Mouse (Mus musculus) urinary bladder, postnatal 10 days (tissue): Measurements from ENCODE around the gene Fars2.

Source experiments
- DNase-seq: peaks from one replicate; pipeline ENCODE4 v3.0.0; 2022; ENCODE audit warnings: low spot score

The Fars2 gene

DNA sequence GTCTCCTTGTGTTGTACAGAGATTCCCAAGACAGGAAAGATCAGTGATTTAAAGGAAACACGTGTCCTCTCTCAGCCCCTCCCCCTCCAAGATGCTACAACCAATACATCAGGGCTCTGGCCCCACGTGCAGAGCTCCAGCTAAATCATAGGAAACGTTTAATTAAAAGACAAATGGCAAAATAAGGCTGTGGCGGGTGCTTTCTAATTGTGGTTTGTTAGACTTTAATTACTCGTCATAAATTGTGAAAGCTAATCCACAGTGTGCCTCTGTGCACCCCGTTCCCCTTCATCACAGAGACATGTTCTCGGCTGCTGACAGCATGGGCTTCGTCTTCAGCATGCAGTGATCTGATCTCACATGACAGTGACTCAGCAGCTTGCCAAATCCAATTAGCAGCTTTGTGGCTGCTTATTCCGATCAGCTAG lies 400.9 kb downstream of the Fars2 start:
- DNase-seq, result no peak

DNA sequence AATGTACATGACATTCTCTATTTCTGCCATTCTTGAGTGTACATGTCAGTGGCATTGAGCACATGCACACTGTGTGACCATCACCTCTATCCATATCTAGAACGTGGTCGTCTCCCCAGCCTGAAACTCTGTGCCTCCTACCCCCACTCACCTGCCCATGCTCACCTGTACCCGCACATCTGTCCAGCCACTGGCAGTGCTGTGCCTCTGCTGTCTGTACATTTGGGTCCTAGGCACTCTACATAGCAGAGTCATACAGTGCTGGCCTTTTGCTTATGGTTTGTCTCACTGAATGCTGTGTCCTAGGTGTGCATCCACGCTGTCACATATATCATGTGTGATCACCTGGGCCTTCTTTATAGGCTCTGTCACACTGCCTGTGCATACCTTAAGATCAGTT lies 410.5 kb downstream of the Fars2 start:
- no peak for DNase-seq

DNA sequence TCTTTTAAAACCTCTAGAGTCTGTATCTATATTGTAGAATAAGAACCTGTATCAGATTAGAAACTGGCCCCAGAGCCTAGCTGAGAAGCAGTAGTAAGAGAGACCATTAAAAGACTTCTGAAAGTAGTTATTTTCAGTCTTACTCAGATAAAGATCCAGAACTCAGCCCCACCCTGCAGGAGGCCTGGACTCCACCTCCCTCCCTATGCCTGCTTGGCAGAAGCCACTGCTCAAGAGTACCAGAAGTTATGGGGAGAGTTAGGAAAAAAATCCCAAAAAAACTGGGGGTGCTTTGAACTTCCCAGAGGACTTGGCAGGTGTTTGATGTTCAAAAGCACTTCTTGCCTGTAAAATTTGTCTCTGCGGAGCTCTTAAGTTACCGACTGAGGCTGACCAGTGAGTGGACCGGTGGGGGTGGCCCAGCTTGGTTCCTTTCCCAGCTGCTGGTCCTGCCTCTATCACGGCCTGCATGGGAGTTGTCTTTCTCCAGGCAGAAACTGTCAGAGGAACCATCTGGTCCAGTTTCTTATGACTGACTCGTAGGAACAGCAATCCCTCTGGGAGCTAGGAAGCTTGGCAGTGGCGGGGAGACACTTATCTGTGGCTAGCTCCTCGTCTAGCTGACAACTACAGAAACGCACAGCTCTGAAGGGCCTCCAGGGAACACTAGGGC lies 411.1 kb downstream of the Fars2 start:
- DNase-seq, result no peak

DNA sequence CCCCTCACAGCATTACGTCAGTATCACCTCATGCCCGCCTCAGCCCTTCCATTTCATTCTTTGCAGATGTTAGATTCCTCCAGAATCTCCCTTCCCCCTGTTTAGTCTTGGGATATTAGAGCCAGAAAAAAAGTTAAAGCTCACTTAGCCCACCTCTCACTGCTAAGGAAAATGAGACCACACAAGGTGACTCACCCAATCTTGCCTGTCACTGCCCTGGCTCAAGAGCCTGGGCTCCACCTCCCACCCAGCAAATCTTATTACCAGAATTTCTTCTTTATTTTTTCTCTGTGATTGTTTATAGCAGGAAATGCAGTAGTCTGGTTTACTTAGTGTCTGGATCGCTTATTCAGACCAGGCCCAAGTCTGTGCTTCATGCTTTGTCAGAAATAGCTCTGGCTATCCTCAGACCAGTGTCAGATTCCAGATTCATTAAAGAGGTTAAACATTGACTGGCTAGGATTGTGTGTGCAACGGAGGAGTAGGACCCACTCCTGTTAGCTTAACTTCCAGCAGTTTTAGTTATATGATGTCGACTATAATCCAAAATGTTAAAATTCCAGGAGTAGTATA lies 412.3 kb downstream of the Fars2 start:
- no peak for DNase-seq

DNA sequence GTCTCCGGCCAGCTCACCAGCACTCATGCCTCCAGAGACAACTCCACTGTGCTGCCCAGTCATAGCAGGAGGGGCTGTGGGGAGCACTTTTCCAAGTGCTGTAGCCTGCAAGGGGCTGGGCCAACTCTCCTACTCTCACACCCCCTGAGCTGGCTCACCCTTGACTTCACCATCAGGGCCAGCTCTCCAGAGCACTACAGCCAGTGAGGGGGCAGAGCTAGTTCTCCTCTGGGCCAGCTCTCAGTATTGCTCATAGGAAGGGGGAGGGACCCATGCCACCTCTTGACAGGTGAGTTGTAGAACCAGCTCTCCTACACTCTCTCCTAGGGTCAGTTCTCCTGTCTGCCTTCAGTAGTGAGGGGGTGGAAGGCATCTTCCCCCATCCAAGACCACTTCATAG lies 413.6 kb downstream of the Fars2 start:
- DNase-seq, result no peak

DNA sequence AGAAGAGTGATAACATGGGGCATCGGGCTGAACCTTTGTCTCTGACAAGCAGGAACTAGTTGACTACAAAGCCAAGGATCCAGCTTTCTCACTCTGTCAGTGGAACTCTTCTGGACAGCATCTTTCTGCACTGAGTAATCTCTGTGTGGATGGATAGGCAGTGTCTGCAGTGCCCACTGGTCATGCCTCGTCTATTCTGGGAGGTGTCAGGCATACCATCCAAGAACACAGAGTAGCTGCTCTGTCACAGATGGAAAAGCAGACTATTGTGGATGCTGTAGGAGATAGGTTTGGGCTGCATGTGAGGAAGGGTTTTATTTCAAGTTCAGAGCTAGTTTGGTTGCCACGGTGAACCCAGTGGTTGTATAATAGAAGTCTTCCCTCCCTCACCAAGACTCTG lies 414.7 kb downstream of the Fars2 start:
- DNase-seq, result no peak

DNA sequence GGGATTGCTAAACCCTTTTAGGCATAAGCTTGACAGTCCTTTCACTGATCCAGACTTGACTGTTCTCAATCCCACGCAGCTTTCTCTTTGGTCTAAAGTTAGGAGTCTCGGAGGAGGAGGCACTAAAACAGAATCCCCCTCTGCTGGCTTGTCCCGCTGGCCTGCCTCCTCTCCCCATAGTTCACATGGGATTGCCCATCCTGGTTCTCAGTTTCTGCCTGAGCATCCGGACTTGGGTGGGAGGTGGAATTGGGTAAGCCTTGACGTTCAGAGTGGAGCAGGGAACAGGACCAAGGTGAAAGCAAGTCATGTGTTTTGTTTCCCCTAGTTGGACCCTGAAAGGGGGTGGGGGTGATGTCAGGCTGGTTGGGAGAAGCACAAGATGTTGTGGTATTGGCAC lies 415.9 kb downstream of the Fars2 start:
- DNase-seq, result no peak

DNA sequence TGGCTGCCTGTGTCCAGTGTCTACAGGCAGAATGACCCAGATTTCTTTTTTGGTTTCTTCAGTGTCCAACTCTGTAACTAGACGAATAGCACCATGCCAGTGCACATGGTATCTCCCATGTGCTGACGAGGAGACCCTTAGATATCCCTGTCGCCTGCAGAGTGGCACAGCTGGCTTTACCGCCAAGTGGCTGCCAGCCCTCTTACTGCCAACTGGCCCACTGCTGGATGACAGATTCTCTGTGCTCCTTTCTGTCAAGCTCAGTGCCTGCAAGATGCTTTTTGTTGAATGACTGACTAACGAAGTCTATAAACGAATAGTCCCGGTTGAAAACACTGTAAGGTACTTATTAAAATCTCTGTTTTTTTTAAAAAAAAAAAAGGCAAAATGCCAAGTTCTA lies 416.3 kb downstream of the Fars2 start:
- DNase-seq, result no peak

DNA sequence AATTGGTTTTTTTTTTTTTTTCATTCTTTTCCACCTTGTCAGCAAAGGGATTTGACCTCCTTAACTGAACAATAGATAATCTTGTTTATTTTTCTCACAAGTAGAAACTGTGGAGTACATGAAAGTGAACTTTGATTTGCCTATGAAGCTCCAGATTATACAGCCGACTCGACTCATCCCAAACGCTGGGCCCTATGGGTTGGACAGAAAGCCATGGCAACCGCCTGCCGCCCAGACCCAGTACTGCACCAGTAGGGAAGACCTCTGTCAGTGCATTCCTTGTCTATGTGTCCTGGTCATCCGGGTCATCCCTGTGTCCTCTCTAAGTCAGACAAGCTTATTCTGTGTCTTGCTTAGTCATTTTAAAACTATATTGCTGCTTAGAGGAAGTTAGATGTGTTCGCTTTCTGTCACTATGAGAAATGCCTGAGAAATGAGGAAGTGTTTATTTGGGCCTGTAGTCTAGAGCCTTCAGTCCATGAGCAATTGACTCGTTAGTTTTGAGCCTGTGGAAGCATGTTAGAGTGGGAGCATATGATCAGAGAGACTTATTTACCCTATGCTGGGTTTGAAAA lies 416.8 kb downstream of the Fars2 start:
- no peak for DNase-seq

DNA sequence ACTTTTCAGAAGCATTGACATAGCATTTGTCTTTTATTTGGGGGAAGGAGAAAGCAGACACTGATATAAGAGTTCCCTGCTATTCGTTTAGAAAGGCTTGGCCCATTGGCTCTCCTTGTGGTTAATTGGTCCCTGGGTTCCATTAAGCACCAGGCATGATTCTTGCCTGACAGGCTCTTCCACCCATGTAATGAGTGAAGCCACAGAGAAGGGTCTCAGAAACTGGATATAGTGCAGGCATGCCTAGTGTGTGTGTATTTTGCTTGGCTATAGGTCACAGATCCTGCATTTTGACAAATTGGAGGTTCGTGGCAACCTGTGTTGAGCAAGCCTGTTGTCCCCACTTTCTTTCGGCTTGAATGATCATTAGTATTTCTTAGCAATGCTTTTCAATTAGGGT lies 420.4 kb downstream of the Fars2 start:
- no peak for DNase-seq

DNA sequence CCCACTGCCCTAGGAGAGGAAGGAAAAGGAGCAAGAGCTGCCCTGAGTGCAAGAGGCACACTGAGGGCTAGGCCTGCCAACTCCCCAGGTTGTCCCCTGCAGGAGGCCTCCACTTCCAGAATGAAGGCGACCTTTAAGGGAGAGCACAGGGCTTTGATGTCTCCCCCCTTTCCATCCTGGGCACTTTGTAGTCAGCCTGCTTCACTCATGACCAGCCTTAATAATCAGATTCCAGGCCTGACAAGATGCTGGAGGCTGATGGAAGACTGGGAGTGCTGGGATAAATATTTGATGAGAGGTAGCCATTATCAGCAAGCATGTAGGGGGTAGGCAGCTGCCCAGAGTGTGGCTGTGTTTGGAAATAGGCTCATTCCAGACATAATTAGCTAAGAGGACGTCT lies 421.2 kb downstream of the Fars2 start:
- DNase-seq, result no peak

DNA sequence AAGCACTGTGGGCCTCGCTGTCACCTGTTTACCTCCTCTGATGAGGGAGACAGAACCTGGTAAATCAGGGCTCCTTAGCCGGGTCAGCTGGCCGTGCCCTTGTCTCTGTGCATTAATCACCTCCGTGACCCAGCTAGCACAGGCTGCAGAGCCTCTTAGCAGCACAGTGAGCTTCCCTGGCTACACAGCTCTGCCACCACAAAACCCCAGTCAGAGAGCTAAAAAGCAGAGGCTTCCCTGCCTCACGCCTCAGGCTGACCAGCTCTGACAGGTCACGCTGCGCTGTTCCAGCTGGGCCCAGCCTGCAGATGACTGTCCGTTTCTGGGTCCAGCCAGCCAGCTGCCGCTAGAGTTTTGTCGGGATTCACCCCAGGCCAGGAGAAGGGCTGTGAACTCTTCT lies 423.0 kb downstream of the Fars2 start:
- DNase-seq, result no peak

DNA sequence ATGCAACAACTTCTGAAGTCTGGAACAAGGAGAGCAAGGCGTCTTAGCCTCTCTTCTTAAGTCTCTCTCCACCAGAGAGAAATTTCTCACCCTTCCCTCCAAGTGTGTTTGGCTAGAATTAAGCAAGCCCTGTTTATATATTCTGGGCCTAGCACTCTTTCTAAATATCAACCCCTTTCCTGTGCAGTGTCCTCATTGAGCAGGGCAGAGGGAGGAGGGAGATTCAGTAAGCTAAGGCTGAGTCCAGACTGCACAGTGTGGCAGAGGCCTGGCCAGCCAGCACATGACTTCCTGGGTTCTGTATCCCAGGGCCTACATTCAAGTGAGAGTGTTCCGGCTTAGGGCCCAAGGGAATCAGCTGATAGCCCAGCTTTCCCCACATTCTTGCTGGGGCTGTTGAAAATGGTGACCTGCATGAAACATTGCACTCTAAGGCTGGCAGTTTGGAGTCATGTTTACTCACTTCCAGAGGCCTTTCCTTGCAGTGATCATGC lies 424.1 kb downstream of the Fars2 start:
- DNase-seq, result no peak

DNA sequence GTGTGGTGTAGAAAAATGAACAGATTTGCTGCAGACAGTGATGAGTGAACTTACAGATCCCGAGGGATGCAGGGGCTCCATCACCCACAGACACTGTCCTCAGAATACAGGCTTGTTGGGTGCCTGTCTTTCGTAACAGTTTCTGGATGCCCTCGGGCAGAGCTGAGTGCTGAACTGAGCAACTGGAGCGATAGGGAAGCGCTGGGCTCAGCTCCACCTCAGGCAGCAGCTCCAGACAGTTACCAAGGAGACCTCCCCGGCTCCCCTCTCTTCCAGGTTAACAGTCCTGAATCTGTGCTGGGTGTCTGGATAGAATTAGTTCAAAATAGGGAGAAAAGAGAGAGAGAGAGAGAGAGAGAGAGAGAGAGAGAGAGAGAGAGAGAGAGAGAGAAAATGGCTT lies 433.5 kb downstream of the Fars2 start:
- no peak for DNase-seq

DNA sequence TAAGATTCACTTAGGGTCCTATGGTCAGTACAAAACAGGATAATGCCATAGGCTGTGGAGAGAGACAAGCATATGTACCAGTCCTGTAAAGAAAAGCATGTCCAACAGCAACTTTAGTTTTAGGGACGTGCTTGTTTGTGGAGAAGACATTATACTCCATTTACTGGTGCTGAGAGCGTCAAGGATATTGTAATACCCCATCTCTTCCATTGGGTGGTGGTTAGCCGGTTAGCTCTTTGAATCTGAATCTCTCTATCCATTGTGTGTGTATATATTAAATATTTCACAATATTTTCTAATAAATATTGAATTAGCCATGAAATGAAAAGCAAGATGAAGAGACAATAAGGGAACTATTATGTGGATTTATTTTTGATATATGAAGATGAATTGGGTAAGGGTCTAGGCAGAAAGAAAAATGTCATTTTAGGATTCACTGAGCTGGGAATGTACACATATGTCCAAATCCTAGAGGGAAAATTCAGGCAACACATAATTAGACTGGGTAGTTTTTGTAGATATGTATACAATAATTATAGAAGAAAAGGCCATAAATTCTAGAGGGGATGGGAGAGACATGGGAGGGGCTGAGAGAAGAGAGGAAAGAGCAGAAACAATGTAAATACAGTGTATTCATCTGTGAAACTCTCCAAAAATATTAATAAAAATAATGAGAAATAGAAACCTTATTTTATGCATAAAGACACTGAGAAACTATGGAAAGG lies 435.5 kb downstream of the Fars2 start:
- no peak for DNase-seq

DNA sequence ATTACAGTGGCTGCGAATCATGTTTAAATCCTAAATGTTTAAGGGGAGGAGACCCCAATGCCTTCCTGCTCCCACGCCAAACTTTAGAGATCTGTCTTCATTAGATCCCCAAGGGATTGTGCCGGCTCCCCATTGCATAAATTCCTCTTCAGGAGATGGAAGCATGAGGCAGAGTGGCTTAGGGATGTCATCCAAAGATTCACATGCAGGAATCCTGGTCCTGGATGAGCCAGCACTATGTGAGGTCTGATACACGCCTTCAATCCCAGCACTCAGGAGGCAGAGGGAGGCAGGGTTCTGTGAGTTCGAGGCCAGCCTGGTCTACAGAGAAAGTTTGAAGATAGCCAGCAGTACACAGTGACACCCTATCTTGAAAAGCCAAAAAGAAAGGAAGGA lies 436.0 kb downstream of the Fars2 start:
- DNase-seq, result no peak

DNA sequence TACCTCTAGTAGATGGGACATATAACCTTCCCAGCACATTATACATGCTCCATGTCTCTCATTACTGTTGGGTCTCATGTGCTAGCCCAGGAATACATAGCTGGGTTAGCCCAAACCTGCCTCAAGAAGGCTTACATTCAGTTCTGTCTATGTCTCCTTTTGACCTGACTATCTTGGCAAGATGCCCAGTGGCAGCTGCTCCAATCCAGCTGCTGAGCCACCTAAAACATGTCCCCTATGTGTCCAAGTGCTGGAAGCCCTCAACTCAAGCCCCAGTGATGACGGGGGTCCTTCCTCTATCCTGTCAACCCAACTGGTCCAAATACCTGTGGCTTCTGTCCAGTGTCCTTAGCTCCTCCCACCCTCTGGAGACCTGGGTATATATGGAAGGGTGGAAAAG lies 437.5 kb downstream of the Fars2 start:
- DNase-seq, result no peak

DNA sequence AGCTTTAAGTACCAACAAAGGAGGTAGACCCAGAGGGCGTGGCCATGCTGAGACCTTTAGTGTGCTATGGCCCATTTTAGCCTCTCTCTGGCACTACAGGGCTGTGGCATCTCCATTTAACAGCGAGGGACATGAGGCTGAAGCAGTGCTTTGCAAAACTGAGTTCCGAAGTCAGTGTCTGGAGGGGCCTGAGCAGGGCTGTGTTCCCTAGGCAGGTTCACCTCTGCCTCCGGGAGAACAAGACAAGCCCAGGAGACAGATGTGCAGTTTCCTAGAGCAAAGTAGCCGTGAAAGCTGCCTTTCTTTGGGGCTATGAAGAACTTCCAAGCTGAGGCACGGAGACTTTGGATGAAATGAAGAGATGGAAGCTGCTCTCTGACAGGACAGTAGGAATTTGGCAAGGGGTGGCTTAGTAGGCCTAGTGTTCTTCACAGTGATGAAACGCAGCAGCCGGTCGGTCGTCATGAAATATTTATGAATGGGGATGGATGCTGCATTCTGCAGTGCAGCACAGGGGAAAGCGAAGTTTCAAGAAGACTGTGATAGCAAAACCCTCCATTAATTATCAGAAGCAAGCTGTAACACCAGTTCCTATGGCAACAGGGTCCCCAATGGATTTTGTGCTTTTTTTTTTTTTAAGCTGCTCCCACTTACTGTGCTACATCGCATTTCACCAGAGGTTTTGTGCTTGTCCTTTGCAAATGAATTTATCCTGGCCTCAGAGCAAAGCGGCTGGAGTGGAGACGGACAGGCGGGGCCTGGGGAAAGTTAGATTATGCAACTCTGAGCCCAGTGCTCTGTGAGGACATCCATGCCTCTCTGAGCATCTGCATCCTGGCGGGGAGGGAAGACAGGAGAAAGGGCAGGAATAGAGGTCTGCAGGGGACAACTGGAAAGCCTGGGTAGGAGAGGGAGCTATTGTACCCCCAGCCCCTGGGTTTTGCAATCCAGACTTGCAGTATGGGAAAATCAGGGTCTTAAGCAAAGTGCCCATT lies 445.5 kb downstream of the Fars2 start:
- DNase-seq, result no peak

DNA sequence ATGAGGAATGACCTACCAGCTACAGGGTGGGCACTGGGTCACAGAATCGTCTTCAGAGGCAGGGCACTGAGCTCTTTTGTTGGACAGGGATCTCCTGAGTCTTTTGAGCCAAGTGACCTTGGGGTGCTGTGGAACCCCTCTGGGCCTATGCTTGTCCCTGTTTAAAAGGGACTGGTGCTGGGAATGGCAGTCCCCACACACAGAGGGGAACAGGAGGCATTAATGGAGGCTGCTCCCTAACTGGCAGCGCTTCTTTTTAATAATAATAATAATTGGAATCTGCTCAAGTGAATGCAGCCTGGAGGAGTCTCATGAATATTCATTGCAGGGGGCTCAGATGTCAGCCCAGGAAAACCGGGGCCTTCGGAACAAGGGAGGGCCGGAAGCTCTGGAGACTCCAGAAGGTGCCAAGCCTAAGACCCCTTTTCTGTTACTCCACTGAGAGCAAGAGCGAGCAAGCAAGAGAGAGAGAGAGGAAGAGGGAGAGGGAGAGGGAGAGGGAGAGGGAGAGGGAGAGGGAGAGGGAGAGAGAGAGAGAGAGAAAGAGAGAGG lies 447.6 kb downstream of the Fars2 start:
- DNase-seq, result no peak

DNA sequence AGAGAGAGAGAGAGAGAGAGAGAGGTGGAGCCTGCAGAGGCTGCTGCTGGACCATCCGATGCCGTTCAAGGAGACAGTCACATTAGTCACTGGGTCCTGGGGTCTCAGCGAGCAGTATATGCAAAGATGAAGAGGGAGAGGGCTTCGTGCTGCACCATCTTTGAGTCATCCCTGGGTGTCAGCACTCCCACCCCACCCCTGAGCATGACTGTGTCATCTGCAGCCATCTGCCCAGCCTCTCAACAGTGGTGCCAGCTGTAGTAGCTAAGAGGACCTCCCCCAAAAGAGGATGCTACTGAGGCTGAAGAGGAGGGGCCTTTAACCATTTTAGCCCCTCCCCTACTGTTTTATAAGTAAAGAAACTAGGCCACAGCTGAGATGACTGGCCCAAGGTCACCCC lies 459.6 kb downstream of the Fars2 start:
- no peak for DNase-seq

DNA sequence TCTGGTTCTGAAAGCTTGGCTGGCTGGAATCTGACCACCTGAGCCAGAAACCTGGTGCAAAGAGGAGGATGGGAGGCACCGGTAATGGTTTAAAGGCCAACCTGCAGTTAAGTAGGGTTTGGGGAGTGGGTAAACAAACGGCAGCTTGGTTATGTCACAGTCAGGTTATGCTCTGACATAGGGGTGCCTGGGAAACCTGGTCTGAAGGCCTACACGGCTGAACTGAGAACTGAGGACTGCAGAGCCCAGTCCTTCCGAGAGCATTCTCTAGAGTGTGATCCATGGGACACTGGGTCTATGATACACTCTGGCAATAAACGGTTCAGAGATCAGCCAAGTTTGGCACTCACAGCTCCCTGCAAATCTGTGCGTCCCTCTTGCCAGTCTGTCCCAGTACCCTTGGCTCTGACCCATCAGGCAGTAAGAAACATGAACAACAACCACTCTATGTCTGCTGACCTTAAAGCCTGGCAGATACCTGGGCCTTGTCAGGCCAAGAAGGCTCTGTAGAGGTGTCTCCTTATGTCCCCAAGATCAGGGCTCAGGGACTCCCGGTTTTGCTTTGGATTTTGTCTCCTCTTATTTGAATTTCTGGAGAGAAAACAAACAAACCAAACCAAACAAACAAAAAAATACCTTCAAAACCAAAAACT lies 460.8 kb downstream of the Fars2 start:
- DNase-seq, result no peak
